9 mouse cellular contexts compared by ENCODE assay signal in genomic region chr10:61199566-61200213, GRCm38 (mm10). TPM values are rescaled to one million over a fixed set of nuclear protein-coding genes. Genes with fewer than 3 reads are reported as not detected.
DNase-seq lines count a peak whose midpoint lies in the region; ATAC-seq and TF ChIP-seq lines count a peak whose summit lies in the region.
"Had no signal": no experiment of that assay in that cellular context is flagged by ENCODE, and none has a peak within 500 bp of the region (broad histone marks: within the 10 kb centered on the region; RNA-seq: fewer than 3 reads in every experiment).

No protein-coding gene starts in this region.

- H3K27ac ChIP-seq in left cerebral cortex, adult 2 months: no peak overlapping the region
- H3K27ac ChIP-seq in midbrain, embryonic 10.5 days (replicated peaks): 0 out of 2 replicates have a peak overlapping the region, but pooled peaks have one; percentile 18

- no peaks in the 10 kb centered on the region for H3K9me3 ChIP-seq in midbrain, embryonic 10.5 days (replicated peaks)
- H3K9me3 ChIP-seq: megakaryocyte, embryonic 14.5 days had no signal

- TF ChIP-seq CTCF in left cerebral cortex, adult 2 months (IDR thresholded peaks at IDR 0.05): peak; percentile 98

- DNase-seq in cerebellum, adult 9-10 months: peak; percentile 72
- peak; percentile 28 to 65 for DNase-seq in frontal cortex, postnatal 10 days (ENCODE audit: low spot score in 2 of 2)
- DNase-seq in hindlimb bud, embryonic 11.5 days (ENCODE audit: extremely low spot score, low read depth, low spot score): peak; percentile 93
- peak; percentile 59 to 65 for DNase-seq in left cerebral cortex, adult 2 months (ENCODE audit: extremely low spot score in 1 of 2, low spot score in 2 of 2)
- DNase-seq in midbrain, embryonic 10.5 days (ENCODE audit: low spot score): peak; percentile 88
- DNase-seq in right cerebral cortex, postnatal 4 days: peak; percentile 78

- no peaks in the 10 kb centered on the region for H3K36me3 ChIP-seq in midbrain, embryonic 10.5 days

- H3K4me1 ChIP-seq in midbrain, embryonic 10.5 days: peaks cover 26% of the 10 kb centered on the region

- 23% methylated on average over 11 of the region's 11 CpGs for WGBS in midbrain, embryonic 10.5 days

- intact Hi-C loops in left cerebral cortex, adult 2 months (cut with DNase I): loop anchor here (1.0 to 10.0 kb wide), 4 partner anchors 137 to 455 kb away; no protein-coding TSS in a partner anchor

- peaks cover 49% of the 10 kb centered on the region for H3K27me3 ChIP-seq in midbrain, embryonic 10.5 days (ENCODE audit: low read depth, poor library complexity, severe bottlenecking)

- ATAC-seq in activated CD4-positive, CD25-positive, alpha-beta regulatory T cell, adult 4 months: peak; percentile 23
- no peak for ATAC-seq in erythroblast, adult 5-6 weeks (replicated peaks; ENCODE audit: low FRiP score, poor library complexity, severe bottlenecking)

- H3K4me3 ChIP-seq in left cerebral cortex, adult 2 months: no peak overlapping the region
- H3K4me3 ChIP-seq in midbrain, embryonic 10.5 days: no peak overlapping the region
- H3K4me3 ChIP-seq: megakaryocyte, embryonic 14.5 days had no signal

RNA-seq across cellular contexts. Expression of gene Tbata, which starts 27.9 kb away (rescaled TPM):
- polyA plus RNA-seq in activated CD4-positive, CD25-positive, alpha-beta regulatory T cell, adult 4 months (2017; shearing (Covaris generic)): not detected
- total RNA-seq in left cerebral cortex, adult 2 months (2021): 1 to 10 TPM in 1 of 2 experiments, under 1 TPM in 1; 0.54 to 1.3 TPM
- polyA plus RNA-seq in midbrain, embryonic 10.5 days (2016; fragmentation: Nextera tagmentation; extraction: Ambion mirVana): not detected in 2 replicates
- not detected in 2 replicates for total RNA-seq in erythroblast, adult 5-6 weeks (2015; ENCODE audit: low replicate concordance)
- not detected in 2 replicates for total RNA-seq in erythroblast, adult 5-6 weeks (2017; ENCODE audit: low replicate concordance)

RNA-seq across cellular contexts. Expression of gene Sgpl1, which starts 52.2 kb away (rescaled TPM):
- polyA plus RNA-seq in activated CD4-positive, CD25-positive, alpha-beta regulatory T cell, adult 4 months (2017; shearing (Covaris generic)): 10 to 100 TPM; 23.5 to 24.3 TPM
- 10 to 100 TPM; 21.8 to 23.1 TPM for total RNA-seq in left cerebral cortex, adult 2 months (2021)
- 59.0 and 66.5 TPM in 2 replicates for polyA plus RNA-seq in midbrain, embryonic 10.5 days (2016; fragmentation: Nextera tagmentation; extraction: Ambion mirVana)
- 7.1 and 26.1 TPM in 2 replicates for total RNA-seq in erythroblast, adult 5-6 weeks (2015; ENCODE audit: low replicate concordance)
- 14.6 and 18.1 TPM in 2 replicates for total RNA-seq in erythroblast, adult 5-6 weeks (2017; ENCODE audit: low replicate concordance)
